Mouse (Mus musculus) bone marrow, adult 2 months (tissue): ENCODE data around the gene Kif5c. TPM values are rescaled to one million over a fixed set of nuclear protein-coding genes. Genes with fewer than 3 reads are reported as not detected.

ENCODE experiments used
- H3K27ac ChIP-seq: fragments of 200-500 bp; 2 replicates; pipeline ENCODE4 v1.5.1; 2012; ENCODE audit warnings: low read depth, mild to moderate bottlenecking, control low read depth, inconsistent platforms, low read length; ENCODE audit not compliant: control insufficient read depth, poor library complexity, insufficient read depth
- H3K4me1 ChIP-seq: fragments of 200-500 bp; 2 replicates; pipeline ENCODE4 v1.6.1; 2011; ENCODE audit warnings: low read length; ENCODE audit not compliant: control insufficient read depth, insufficient read depth
- H3K4me3 ChIP-seq: fragments of 200-500 bp; replicated peaks from 2 replicates; pipeline ENCODE3; 2011; ENCODE audit warnings: mild to moderate bottlenecking, low read depth, low read length, control low read depth; ENCODE audit not compliant: control insufficient read depth
- CTCF ChIP-seq: fragments of 200-500 bp; IDR thresholded peaks from 2 replicates; pipeline ENCODE4 v1.5.1; 2011; ENCODE audit warnings: low read length, control low read depth; ENCODE audit not compliant: control insufficient read depth, insufficient read depth
- POLR2A ChIP-seq: fragments of 200-500 bp; IDR thresholded peaks from 2 replicates; pipeline ENCODE4 v1.6.1; 2011; ENCODE audit warnings: low read depth, mild to moderate bottlenecking, control low read depth, low read length, borderline replicate concordance; ENCODE audit not compliant: control insufficient read depth
- WGBS: fragments of 180-500 bp; shearing (Covaris S2); methylation state at CpG from one replicate; pipeline ENCODE4 v1.1.7; 2018; 5-methylcytosine and 5-hydroxymethylcytosine counted together
- polyA plus RNA-seq: library from polyadenylated mRNA; stranded (reverse); fragments of >200 nt; gene quantifications from 2 replicates; pipeline ENCODE4 v1.2.4, GENCODE M21; 2011; ENCODE audit warnings: low replicate concordance; ENCODE audit not compliant: missing spikeins, insufficient read depth, insufficient read length

Gene Kif5c
- polyA plus RNA-seq, 1 experiment: 0.50 TPM

- 83% methylated on average over 5 of the region's 5 CpGs for WGBS
- Histone ChIP-seq H3K4me1 (no peaks in the 10 kb centered on the region; the same call in 1 of the 2 replicates), H3K4me3 (no peak overlapping the region), H3K27ac (no peak overlapping the region)
- TF ChIP-seq CTCF (no peak), POLR2A (no peak)
These were observed 199.0 kb downstream of the Kif5c start for GRCm38 (mm10) chr2:49818126-49818525.

GRCm38 (mm10) chr2:49822312-49822711 is 203.2 kb downstream of the Kif5c start:
- 76% methylated on average over 1 of the region's 1 CpGs for WGBS
- no peaks in the 10 kb centered on the region for H3K4me1 ChIP-seq
- TF ChIP-seq POLR2A (no peak), CTCF (no peak)
- no peak overlapping the region for H3K4me3 ChIP-seq
- no peak overlapping the region for H3K27ac ChIP-seq

Other genes starting within 250 kb of the Kif5c start
- 10.7 and 19.3 TPM in 2 replicates for gene Epc2, start 167.8 kb upstream of the Kif5c start, polyA plus RNA-seq
- not detected in 2 replicates for gene Lypd6b, start 168.4 kb downstream of the Kif5c start, polyA plus RNA-seq